Mouse (Mus musculus) large intestine, adult 2 months (tissue): ENCODE data around the gene Eea1. TPM values are rescaled to one million over a fixed set of nuclear protein-coding genes. Genes with fewer than 3 reads are reported as not detected.
"Not testable (repeated sequence)": the region's sequence is repeated elsewhere in the genome, so short reads cannot be mapped to it uniquely, and the experiment has no call there.

Source experiments
- DNase-seq: peaks from one replicate; pipeline ENCODE4 v3.0.0-alpha.2; 2012; ENCODE audit warnings: low read depth, low spot score
- WGBS: fragments of 180-500 bp; shearing (Covaris S2); methylation state at CpG from one replicate; pipeline ENCODE4 v1.1.7; 2018; 5-methylcytosine and 5-hydroxymethylcytosine counted together
- polyA plus RNA-seq: library from polyadenylated mRNA; depleted of rRNA; stranded (reverse); fragments of >200 nt; gene quantifications from 2 replicates; pipeline ENCODE4 v1.2.3, GENCODE M21; 2012

The Eea1 gene
- polyA plus RNA-seq, 1 experiment = 2.3 TPM

DNA sequence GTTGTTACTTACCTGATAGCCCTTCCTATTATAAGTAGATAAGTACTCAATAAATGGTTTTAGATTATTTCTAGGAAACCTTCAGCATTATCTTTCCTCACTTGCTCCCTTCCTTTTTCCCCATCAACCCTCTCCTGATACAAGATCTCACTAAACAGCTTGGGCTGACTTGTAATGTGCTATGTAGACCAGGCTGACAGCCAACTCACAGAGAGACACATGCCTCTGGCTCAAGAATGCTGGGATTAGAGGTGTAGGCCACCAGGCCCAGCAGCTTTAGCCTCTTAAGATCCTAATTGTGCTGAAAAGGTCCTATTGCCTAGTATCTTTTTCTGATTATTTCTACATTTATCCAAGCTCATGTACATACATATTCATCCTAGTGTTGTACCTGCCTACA, 95.5 kb downstream of the Eea1 start:
- DNase-seq = no peak

DNA sequence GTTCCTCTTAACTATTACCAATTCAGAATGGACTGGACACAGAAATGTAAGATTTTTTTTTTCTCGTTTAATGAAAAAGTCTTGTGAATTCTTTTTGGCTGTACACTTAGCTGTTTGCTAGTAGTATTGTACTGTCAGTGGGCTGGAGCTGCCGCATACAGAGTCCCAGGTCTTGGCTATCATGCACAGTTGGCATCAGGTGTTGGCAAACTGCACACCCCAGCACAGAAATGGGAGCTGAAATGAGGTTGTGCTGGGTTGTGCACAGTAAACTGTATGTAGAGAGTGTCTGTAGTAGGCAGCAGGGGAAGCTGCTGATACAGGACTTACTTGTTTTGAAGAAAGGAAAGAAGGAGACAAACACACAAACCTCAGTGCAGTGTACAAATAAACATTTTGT, 103.8 kb downstream of the Eea1 start:
- WGBS = 93% methylated on average over 2 of the region's 2 CpGs
- no peak for DNase-seq

- DNase-seq = no peak
- 47% methylated on average over 9 of the region's 9 CpGs for WGBS
These were observed 107.6 kb downstream of the Eea1 start for GRCm38 (mm10) chr10:96047960-96048536.

DNA sequence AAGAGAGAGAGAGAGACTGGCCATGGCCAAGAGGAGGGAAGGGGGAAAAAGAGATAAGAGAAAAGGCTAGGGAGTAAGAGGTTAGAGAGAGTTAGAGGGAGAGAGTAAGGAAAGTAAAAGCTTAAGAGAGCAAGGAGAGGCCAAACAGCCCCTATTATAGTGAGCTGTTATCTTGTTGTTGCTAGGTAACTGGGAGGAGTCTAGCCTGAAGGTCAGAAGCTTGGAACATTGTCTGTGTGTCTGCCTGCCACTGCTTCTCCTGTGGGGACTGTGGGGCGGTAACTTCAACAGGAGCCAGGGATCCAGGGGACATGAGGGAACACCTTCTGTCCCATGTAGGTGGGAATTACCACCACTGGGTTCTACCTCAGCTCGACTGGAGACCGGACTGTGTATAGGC, 108.1 kb downstream of the Eea1 start:
- DNase-seq = no peak
- 63% methylated on average over 3 of the region's 3 CpGs for WGBS

GRCm38 (mm10) chr10:96067347-96067746, 126.9 kb downstream of the Eea1 start:
- WGBS = 57% methylated on average over 3 of the region's 3 CpGs
- no peak for DNase-seq

DNA sequence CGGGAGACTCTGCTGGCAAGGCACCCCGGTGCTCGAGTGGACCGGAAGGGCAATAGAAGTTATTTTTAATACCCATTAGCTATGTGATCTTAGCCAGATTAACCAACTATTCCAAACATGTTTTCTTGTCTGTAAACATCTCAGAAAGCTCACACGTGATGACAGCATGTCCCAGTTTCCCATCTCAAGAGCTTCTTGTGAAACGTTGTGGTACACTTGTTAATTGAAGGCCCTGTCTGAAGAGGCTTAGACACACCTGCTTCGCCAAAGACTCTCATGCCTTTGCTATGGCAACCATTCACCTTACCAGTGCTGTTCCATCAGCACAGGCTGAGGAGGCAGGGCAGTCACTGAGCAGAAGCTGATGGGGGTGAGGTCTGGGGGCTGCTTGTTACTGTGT, 133.9 kb downstream of the Eea1 start:
- WGBS = 82% methylated on average over 7 of the region's 7 CpGs
- DNase-seq = no peak

- WGBS = 24% methylated on average over 4 of the region's 4 CpGs
- DNase-seq = no peak
These were observed 135.0 kb downstream of the Eea1 start for GRCm38 (mm10) chr10:96075403-96075802.

DNA sequence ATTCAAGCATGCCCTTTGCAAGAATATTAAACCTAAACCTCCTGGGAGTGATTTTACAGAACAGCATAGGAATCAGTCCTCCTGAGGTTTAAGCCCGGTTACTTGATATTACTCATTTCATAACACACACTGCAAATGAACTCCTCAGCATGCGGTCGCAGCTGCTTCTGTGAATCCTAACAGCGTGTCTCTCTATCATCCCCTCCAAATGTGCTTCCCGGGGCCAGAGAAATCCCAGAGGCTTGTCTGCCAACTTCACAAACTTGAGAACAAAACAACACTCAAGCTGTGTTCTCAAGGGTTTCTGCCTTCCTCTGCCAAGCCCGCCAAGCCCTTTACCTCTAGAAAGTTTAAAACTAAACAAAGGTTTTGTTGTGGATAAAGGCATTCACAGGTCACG, 135.4 kb downstream of the Eea1 start:
- DNase-seq = no peak
- 51% methylated on average over 7 of the region's 7 CpGs for whole genome bisulfite sequencing

GRCm38 (mm10) chr10:96076461-96076860, 136.0 kb downstream of the Eea1 start:
- WGBS = 90% methylated on average over 3 of the region's 3 CpGs
- DNase-seq = no peak

- not testable (repeated sequence) for DNase-seq
- WGBS = 91% methylated on average over 6 of the region's 6 CpGs
These were observed 137.1 kb downstream of the Eea1 start for GRCm38 (mm10) chr10:96077480-96078066.

DNA sequence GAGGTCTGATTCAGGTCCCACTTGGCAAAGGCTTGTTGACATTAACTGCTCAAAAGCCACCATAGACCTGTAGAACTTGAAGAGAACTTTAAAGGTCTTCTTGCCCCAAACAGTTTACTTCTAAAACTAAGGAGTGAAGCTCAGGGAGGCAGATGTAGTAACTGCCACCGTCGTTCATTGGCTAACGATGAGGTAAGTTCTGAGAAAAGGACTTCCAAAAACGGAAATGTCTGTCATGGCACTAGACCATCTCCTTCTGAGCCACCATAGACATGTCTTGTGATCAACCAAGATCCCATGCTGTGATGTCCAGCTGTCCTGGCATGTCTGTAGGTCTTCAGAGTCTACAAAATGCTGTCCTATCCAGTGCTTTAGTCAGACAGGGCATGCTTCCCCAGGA, 139.4 kb downstream of the Eea1 start:
- DNase-seq = no peak
- WGBS = 94% methylated on average over 4 of the region's 4 CpGs

GRCm38 (mm10) chr10:96080440-96081381, 140.3 kb downstream of the Eea1 start:
- DNase-seq = no peak
- WGBS = 57% methylated on average over 21 of the region's 21 CpGs

- WGBS = 58% methylated on average over 3 of the region's 3 CpGs
- DNase-seq = no peak
These were observed 141.8 kb downstream of the Eea1 start for GRCm38 (mm10) chr10:96082203-96082602.

GRCm38 (mm10) chr10:96089744-96090143, 149.3 kb downstream of the Eea1 start:
- 37% methylated on average over 1 of the region's 1 CpGs for WGBS
- no peak for DNase-seq

DNA sequence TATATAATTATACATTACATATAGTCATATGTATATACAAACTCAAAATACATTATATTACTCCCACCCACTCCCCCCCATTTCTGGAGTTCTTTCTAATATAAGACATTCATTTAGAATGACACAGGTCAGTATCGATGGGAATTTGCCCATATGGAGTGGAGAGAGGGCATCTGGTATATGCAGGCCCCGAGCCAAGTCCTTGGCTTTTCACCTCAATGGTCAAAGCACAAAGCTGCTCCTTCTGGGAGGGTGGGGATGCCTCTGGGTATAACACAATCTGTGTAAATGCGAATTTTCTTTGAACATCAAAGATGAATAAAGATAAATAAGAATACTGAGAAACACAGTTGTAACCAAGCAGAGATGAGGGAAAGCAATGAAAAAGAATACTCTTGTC, 149.9 kb downstream of the Eea1 start:
- no peak for DNase-seq
- WGBS = 83% methylated on average over 3 of the region's 3 CpGs

- DNase-seq = no peak
- WGBS = 76% methylated on average over 2 of the region's 2 CpGs
These were observed 153.6 kb downstream of the Eea1 start for GRCm38 (mm10) chr10:96093890-96094531.

DNA sequence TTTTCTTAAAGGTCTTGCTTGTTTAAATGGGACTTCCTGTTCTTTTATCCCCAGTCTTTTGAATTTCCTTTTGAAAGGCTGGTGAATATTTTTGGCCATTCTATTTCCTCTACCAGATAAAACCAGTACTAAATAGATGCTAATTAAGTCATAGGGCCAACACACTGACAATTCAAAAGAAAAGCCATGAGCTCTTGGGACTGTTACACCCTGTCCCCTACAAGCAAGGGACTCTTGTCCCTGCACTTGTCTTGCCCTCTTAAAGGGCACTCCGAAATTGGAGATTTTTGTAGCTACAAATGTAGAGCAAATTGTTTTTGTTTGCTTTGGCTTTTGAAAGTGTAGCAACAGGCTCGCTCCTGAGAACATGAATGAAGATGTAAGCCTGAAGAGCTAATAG, 154.1 kb downstream of the Eea1 start:
- no peak for DNase-seq
- 91% methylated on average over 2 of the region's 2 CpGs for WGBS
